Mouse (Mus musculus): ENCODE measurements at regions not wholly inside any gene's neighbourhood (a gene's known extent, or its start where the extent isn't known, plus 50 kb on each side); places are given as distances from the start of the nearest gene placed in this dataset.
"Not testable (repeated sequence)": the region's sequence is repeated elsewhere in the genome, so short reads cannot be mapped to it uniquely, and the experiment has no call there.

- Histone ChIP-seq H3K4me2 (no peak overlapping the region), H3K27ac (ENCODE audit: low read depth, low read length) (no peak overlapping the region), H3K4me1 (replicated peaks; ENCODE audit: control insufficient read depth, insufficient read depth, low read length) (no peaks in the 10 kb centered on the region), H3K27me3 (replicated peaks; ENCODE audit: control insufficient read depth, insufficient read depth, low read length) (no peaks in the 10 kb centered on the region), H3K4me3 (ENCODE audit: low read depth, low read length) (no peak overlapping the region), H3K9ac (ENCODE audit: low read depth, low read length) (no peak overlapping the region), H3K36me3 (ENCODE audit: control insufficient read depth, insufficient read depth, low read length) (no peaks in the 10 kb centered on the region), H3K9me3 (ENCODE audit: control insufficient read depth, low read length) (no peaks in the 10 kb centered on the region)
- ATAC-seq (replicated peaks; ENCODE audit: low FRiP score) (no peak), DNase-seq (ENCODE audit: low spot score) (no peak)
- WGBS, result 10% methylated on average over 10 of the region's 10 CpGs
Observed at GRCm38 (mm10) chr16:65629186-65629585, 66.7 kb upstream of the Chmp2b start.

GRCm38 (mm10) chr16:65631680-65632079 lies 69.2 kb upstream of the Chmp2b start:
- Histone ChIP-seq H3K27ac (ENCODE audit: low read depth, low read length) (no peak overlapping the region), H3K4me3 (ENCODE audit: low read depth, low read length) (no peak overlapping the region), H3K9ac (ENCODE audit: low read depth, low read length) (no peak overlapping the region), H3K36me3 (ENCODE audit: control insufficient read depth, insufficient read depth, low read length) (no peaks in the 10 kb centered on the region), H3K4me1 (replicated peaks; ENCODE audit: control insufficient read depth, insufficient read depth, low read length) (no peaks in the 10 kb centered on the region), H3K27me3 (replicated peaks; ENCODE audit: control insufficient read depth, insufficient read depth, low read length) (no peaks in the 10 kb centered on the region), H3K9me3 (ENCODE audit: control insufficient read depth, low read length) (no peaks in the 10 kb centered on the region), H3K4me2 (no peak overlapping the region)
- WGBS, result 32% methylated on average over 5 of the region's 5 CpGs
- ATAC-seq (replicated peaks; ENCODE audit: low FRiP score) (no peak; the same call in 1 of the 2 replicates), DNase-seq (ENCODE audit: low spot score) (no peak)

DNA sequence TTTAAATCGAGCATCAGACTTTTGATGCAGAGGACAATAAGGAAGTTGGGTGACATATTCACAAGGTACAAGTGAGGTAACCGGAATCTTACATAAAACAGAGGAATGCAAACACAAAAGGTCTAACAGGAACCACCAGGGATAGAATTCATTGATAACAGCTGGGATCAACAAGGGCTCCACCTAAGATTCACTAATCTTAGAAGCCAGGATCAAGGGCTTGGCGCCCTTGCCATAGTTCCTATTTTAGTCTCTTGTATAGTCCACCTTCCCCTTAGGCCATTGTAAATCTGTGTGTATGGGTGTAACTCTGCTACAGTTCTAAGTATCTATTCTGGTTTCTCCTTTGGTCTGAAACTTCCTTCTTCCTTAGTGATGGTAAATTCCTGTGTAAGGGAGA lies 84.2 kb upstream of the Chmp2b start:
- DNase-seq (ENCODE audit: low spot score), result not testable (repeated sequence)

GRCm38 (mm10) chr16:65649061-65649460 lies 86.5 kb upstream of the Chmp2b start:
- WGBS, result 84% methylated on average over 3 of the region's 3 CpGs
- H3K36me3 ChIP-seq (ENCODE audit: control insufficient read depth, insufficient read depth, low read length), result no peaks in the 10 kb centered on the region
- no peaks in the 10 kb centered on the region for H3K27me3 ChIP-seq (replicated peaks; ENCODE audit: control insufficient read depth, insufficient read depth, low read length)
- H3K4me2 ChIP-seq, result no peak overlapping the region
- no peak overlapping the region for H3K27ac ChIP-seq (ENCODE audit: low read depth, low read length)
- H3K4me1 ChIP-seq (replicated peaks; ENCODE audit: control insufficient read depth, insufficient read depth, low read length), result no peaks in the 10 kb centered on the region
- no peak overlapping the region for H3K4me3 ChIP-seq (ENCODE audit: low read depth, low read length)
- no peaks in the 10 kb centered on the region for H3K9me3 ChIP-seq (ENCODE audit: control insufficient read depth, low read length)
- ATAC-seq (replicated peaks; ENCODE audit: low FRiP score) (no peak), DNase-seq (ENCODE audit: low spot score) (no peak)
- no peak overlapping the region for H3K9ac ChIP-seq (ENCODE audit: low read depth, low read length)

More for the DNA sequence above, 84.2 kb upstream of the Chmp2b start:
- H3K9ac ChIP-seq (ENCODE audit: low read depth, low read length); ATAC-seq (replicated peaks; ENCODE audit: low FRiP score); H3K27me3 ChIP-seq (replicated peaks; ENCODE audit: control insufficient read depth, insufficient read depth, low read length); H3K36me3 ChIP-seq (ENCODE audit: control insufficient read depth, insufficient read depth, low read length); H3K27ac ChIP-seq (ENCODE audit: low read depth, low read length); H3K4me3 ChIP-seq (ENCODE audit: low read depth, low read length); H3K9me3 ChIP-seq (ENCODE audit: control insufficient read depth, low read length); H3K4me2 ChIP-seq; H3K4me1 ChIP-seq (replicated peaks; ENCODE audit: control insufficient read depth, insufficient read depth, low read length): not testable (repeated sequence)
- WGBS, result 84% methylated on average over 3 of the region's 3 CpGs

DNA sequence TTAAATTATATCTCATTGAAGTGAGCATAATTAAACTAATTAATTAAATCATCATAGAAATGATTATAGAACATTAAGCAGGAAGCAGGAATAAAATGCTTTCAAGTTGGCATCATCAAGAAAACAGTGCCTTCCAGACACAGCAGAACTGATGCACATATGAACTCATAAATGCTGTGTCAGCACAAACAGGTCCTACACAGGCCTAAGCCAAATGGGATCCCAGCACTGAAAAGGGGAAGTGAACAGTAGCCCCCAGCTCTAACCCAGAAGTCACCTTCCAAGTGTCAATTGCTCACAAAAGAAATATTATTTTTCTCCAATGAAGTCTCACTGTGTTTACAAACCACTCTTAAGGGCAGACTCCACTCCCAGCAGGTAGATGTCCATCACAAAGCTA lies 93.0 kb upstream of the Chmp2b start:
- Histone ChIP-seq H3K27ac (ENCODE audit: low read depth, low read length) (no peak overlapping the region), H3K9me3 (ENCODE audit: control insufficient read depth, low read length) (no peaks in the 10 kb centered on the region), H3K9ac (ENCODE audit: low read depth, low read length) (no peak overlapping the region), H3K4me3 (ENCODE audit: low read depth, low read length) (no peak overlapping the region), H3K27me3 (replicated peaks; ENCODE audit: control insufficient read depth, insufficient read depth, low read length) (no peaks in the 10 kb centered on the region), H3K4me2 (no peak overlapping the region), H3K36me3 (ENCODE audit: control insufficient read depth, insufficient read depth, low read length) (no peaks in the 10 kb centered on the region), H3K4me1 (replicated peaks; ENCODE audit: control insufficient read depth, insufficient read depth, low read length) (no peaks in the 10 kb centered on the region)
- DNase-seq (ENCODE audit: low spot score), result no peak
- no peak for ATAC-seq (replicated peaks; ENCODE audit: low FRiP score)

GRCm38 (mm10) chr16:65657829-65658228 lies 95.3 kb upstream of the Chmp2b start:
- Histone ChIP-seq H3K4me3 (ENCODE audit: low read depth, low read length) (no peak overlapping the region), H3K36me3 (ENCODE audit: control insufficient read depth, insufficient read depth, low read length) (no peaks in the 10 kb centered on the region), H3K27ac (ENCODE audit: low read depth, low read length) (no peak overlapping the region), H3K4me2 (no peak overlapping the region), H3K27me3 (replicated peaks; ENCODE audit: control insufficient read depth, insufficient read depth, low read length) (no peaks in the 10 kb centered on the region), H3K9me3 (ENCODE audit: control insufficient read depth, low read length) (no peaks in the 10 kb centered on the region), H3K4me1 (replicated peaks; ENCODE audit: control insufficient read depth, insufficient read depth, low read length) (no peaks in the 10 kb centered on the region), H3K9ac (ENCODE audit: low read depth, low read length) (no peak overlapping the region)
- DNase-seq (ENCODE audit: low spot score), result no peak
- 52% methylated on average over 2 of the region's 2 CpGs for WGBS
- no peak for ATAC-seq (replicated peaks; ENCODE audit: low FRiP score)

- Histone ChIP-seq H3K4me3 (ENCODE audit: low read depth, low read length) (no peak overlapping the region), H3K27me3 (replicated peaks; ENCODE audit: control insufficient read depth, insufficient read depth, low read length) (no peaks in the 10 kb centered on the region), H3K9ac (ENCODE audit: low read depth, low read length) (no peak overlapping the region), H3K27ac (ENCODE audit: low read depth, low read length) (no peak overlapping the region), H3K4me1 (replicated peaks; ENCODE audit: control insufficient read depth, insufficient read depth, low read length) (no peaks in the 10 kb centered on the region), H3K36me3 (ENCODE audit: control insufficient read depth, insufficient read depth, low read length) (no peaks in the 10 kb centered on the region), H3K9me3 (ENCODE audit: control insufficient read depth, low read length) (no peaks in the 10 kb centered on the region), H3K4me2 (no peak overlapping the region)
- DNase-seq (ENCODE audit: low spot score) (no peak), ATAC-seq (replicated peaks; ENCODE audit: low FRiP score) (0 out of 2 replicates have a peak, but pooled peaks have one; percentile 43)
- WGBS, result 58% methylated on average over 3 of the region's 3 CpGs
Observed at GRCm38 (mm10) chr16:65664787-65665186, 102.3 kb upstream of the Chmp2b start.

DNA sequence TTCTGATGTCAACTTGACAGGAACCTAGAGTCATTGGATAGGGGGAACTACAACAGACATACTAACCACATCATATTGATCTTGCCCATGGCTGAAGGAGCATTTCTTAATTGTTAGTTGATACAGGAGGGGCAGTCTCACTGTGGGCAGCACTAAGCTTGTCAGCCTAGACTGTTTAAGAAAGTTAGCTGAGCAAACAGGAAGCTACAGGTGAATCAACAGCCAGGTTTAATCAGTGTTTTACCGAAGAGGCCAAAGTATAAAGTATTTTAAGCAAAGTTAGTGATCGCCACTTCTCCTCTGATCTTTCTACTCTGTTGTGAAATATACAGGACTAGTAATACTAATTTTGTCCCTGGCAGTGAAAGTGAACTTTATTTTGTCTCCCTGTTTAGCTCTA lies 109.6 kb upstream of the Chmp2b start:
- 72% methylated on average over 2 of the region's 2 CpGs for WGBS
- Histone ChIP-seq H3K4me1 (replicated peaks; ENCODE audit: control insufficient read depth, insufficient read depth, low read length) (no peaks in the 10 kb centered on the region), H3K9ac (ENCODE audit: low read depth, low read length) (no peak overlapping the region), H3K4me2 (no peak overlapping the region), H3K27ac (ENCODE audit: low read depth, low read length) (no peak overlapping the region), H3K9me3 (ENCODE audit: control insufficient read depth, low read length) (no peaks in the 10 kb centered on the region), H3K36me3 (ENCODE audit: control insufficient read depth, insufficient read depth, low read length) (no peaks in the 10 kb centered on the region), H3K4me3 (ENCODE audit: low read depth, low read length) (no peak overlapping the region), H3K27me3 (replicated peaks; ENCODE audit: control insufficient read depth, insufficient read depth, low read length) (no peaks in the 10 kb centered on the region)
- DNase-seq (ENCODE audit: low spot score), result no peak
- peak; percentile 36; the same call in 1 of the 2 replicates for ATAC-seq (replicated peaks; ENCODE audit: low FRiP score)

DNA sequence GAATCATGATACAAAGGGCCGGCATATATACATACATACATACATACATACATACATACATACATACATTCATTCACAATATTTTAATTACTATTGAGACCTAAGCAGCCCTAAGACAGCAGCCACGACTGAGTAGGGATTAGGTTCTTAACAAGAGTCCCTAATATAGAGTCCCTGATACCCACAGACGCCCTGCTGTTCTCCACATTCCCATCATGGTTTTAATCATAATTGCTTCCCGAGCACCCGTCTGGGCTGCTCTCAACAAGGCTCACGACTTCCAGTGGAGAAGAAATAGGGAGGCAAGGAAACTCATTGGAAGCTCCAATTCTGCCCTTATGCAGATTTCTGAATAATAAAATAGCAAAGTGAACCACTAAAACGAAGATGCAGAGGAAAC lies 120.6 kb upstream of the Chmp2b start:
- no peaks in the 10 kb centered on the region for H3K9me3 ChIP-seq (ENCODE audit: control insufficient read depth, low read length)
- H3K27ac ChIP-seq (ENCODE audit: low read depth, low read length), result no peak overlapping the region
- H3K4me2 ChIP-seq, result no peak overlapping the region
- no peaks in the 10 kb centered on the region for H3K4me1 ChIP-seq (replicated peaks; ENCODE audit: control insufficient read depth, insufficient read depth, low read length)
- no peak overlapping the region for H3K4me3 ChIP-seq (ENCODE audit: low read depth, low read length)
- no peak for DNase-seq (ENCODE audit: low spot score)
- H3K9ac ChIP-seq (ENCODE audit: low read depth, low read length), result no peak overlapping the region
- no peak for ATAC-seq (replicated peaks; ENCODE audit: low FRiP score)
- WGBS, result 70% methylated on average over 7 of the region's 7 CpGs
- no peaks in the 10 kb centered on the region for H3K36me3 ChIP-seq (ENCODE audit: control insufficient read depth, insufficient read depth, low read length)
- H3K27me3 ChIP-seq (replicated peaks; ENCODE audit: control insufficient read depth, insufficient read depth, low read length), result no peaks in the 10 kb centered on the region
